In the genomic region with DNA sequence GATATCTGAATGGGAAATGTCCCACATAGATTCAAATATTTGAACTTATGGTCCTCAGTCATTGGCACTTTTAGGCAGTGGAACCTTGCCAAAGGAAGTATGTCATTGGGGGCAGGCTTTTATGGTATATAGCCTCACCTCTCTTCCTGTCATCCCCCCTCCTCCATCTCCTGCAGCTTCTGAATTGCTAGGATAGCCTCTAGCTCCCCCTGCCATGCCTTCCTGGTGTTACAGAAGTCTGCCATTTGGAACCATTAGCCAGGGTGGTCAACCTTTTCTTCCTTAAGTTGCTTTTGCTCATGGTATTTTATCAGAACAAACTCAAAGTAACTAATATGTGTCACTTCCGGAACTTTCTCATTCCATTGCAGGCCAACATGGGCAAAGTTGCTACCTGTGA, we compare ENCODE assay signal across 23 mouse cellular contexts. TPM values are rescaled to one million over a fixed set of nuclear protein-coding genes. Genes with fewer than 3 reads are reported as not detected.
A peak's percentile ranks its signal among the peaks of the same experiment; 100 is the strongest.
DNase-seq lines count a peak whose midpoint lies in the region; ATAC-seq and TF ChIP-seq lines count a peak whose summit lies in the region.
"Had no signal": no experiment of that assay in that cellular context is flagged by ENCODE, and none has a peak within 500 bp of the region (broad histone marks: within the 10 kb centered on the region; RNA-seq: fewer than 3 reads in every experiment).

No protein-coding gene starts in this region.

- no peak for TF ChIP-seq POLR2A in ES-Bruce4 (IDR thresholded peaks at IDR 0.05; ENCODE audit: insufficient read depth, low read length)
- TF ChIP-seq POLR2A in heart, adult 2 months (IDR thresholded peaks at IDR 0.05; ENCODE audit: insufficient read depth, low read depth, low read length), result no peak

- peak; percentile 74 for DNase-seq in midbrain, embryonic 11.5 days (ENCODE audit: low spot score, missing footprints)
- DNase-seq in R1 (ENCODE audit: low read depth, low spot score), result peak; percentile 81
- no peak for DNase-seq in heart, adult 2 months
- no peak for DNase-seq in frontal cortex, postnatal 36 days (ENCODE audit: low spot score in 2 of 2)
- DNase-seq: adrenal gland, postnatal 14 days; B cell, adult 2 months; cerebellum, adult 18-20 months; cerebellum, adult 9-11 months; cerebellum, postnatal 36 days; gastrocnemius, postnatal 14 days had no signal

- 95% methylated on average over 1 of the region's 1 CpGs for WGBS in midbrain, embryonic 11.5 days
- 95% methylated on average over 1 of the region's 1 CpGs for WGBS in midbrain, embryonic 13.5 days
- WGBS in heart, adult 2 months, result 89% methylated on average over 1 of the region's 1 CpGs

- TF ChIP-seq CTCF in ES-Bruce4 (IDR thresholded peaks at IDR 0.05; ENCODE audit: low read depth, low read length), result peak; percentile 37
- TF ChIP-seq CTCF in heart, adult 2 months (IDR thresholded peaks at IDR 0.05), result no peak

- no peak for ATAC-seq in midbrain, embryonic 11.5 days (ENCODE audit: low FRiP score)
- ATAC-seq in midbrain, embryonic 13.5 days, result no peak
- no peak for ATAC-seq in erythroid progenitor cell, adult 5-6 weeks (replicated peaks; ENCODE audit: low FRiP score, poor library complexity, severe bottlenecking)
- ATAC-seq: activated CD4-positive, CD25-positive, alpha-beta regulatory T cell, adult 4 months; CD4-positive, CD25-positive, alpha-beta regulatory T cell, adult 4 months; forebrain, embryonic 14.5 days; intestine, embryonic 16.5 days had no signal

- no peak overlapping the region for H3K4me2 ChIP-seq in midbrain, embryonic 11.5 days
- H3K4me2 ChIP-seq in midbrain, embryonic 13.5 days (replicated peaks), result no peak overlapping the region
- H3K4me2 ChIP-seq: heart, embryonic 12.5 days; hindbrain, embryonic 14.5 days had no signal

- intact Hi-C loops in heart, adult 2 months (cut with DNase I), result no loop called here

- no peak overlapping the region for H3K4me3 ChIP-seq in midbrain, embryonic 11.5 days (ENCODE audit: low read depth, low read length)
- no peak overlapping the region for H3K4me3 ChIP-seq in midbrain, embryonic 13.5 days (replicated peaks)
- H3K4me3 ChIP-seq in ES-Bruce4 (ENCODE audit: low read depth, low read length), result peak overlapping the region; percentile 68
- H3K4me3 ChIP-seq in heart, adult 2 months, result no peak overlapping the region
- H3K4me3 ChIP-seq: embryonic facial prominence, embryonic 10.5 days; forebrain, embryonic 10.5 days; heart, embryonic 12.5 days; hindbrain, embryonic 10.5 days had no signal

- no peaks in the 10 kb centered on the region for H3K36me3 ChIP-seq in midbrain, embryonic 11.5 days (ENCODE audit: control insufficient read depth, insufficient read depth, low read length)
- H3K36me3 ChIP-seq in midbrain, embryonic 13.5 days, result no peaks in the 10 kb centered on the region
- 0 out of 2 replicates have a peak, but pooled peaks cover 10% of the 10 kb centered on the region for H3K36me3 ChIP-seq in ES-Bruce4 (ENCODE audit: control insufficient read depth, insufficient read depth, low read length, poor library complexity, severe bottlenecking)
- no peaks in the 10 kb centered on the region for H3K36me3 ChIP-seq in heart, adult 2 months (ENCODE audit: control insufficient read depth, insufficient read depth, low read length)
- H3K36me3 ChIP-seq: G1E; heart, embryonic 12.5 days had no signal

- H3K27me3 ChIP-seq in midbrain, embryonic 11.5 days (ENCODE audit: control insufficient read depth, insufficient read depth, low read length), result no peaks in the 10 kb centered on the region
- no peaks in the 10 kb centered on the region for H3K27me3 ChIP-seq in midbrain, embryonic 13.5 days
- no peaks in the 10 kb centered on the region for H3K27me3 ChIP-seq in ES-Bruce4 (ENCODE audit: control insufficient read depth, insufficient read depth, low read length, poor library complexity, severe bottlenecking)
- no peaks in the 10 kb centered on the region for H3K27me3 ChIP-seq in heart, adult 2 months (ENCODE audit: control insufficient read depth, insufficient read depth, low read length)
- H3K27me3 ChIP-seq: heart, embryonic 12.5 days had no signal

- TF ChIP-seq EP300 in ES-Bruce4 (IDR thresholded peaks at IDR 0.05; ENCODE audit: insufficient read depth, low read depth, low read length), result no peak
- TF ChIP-seq EP300 in heart, adult 2 months (IDR thresholded peaks at IDR 0.05; ENCODE audit: insufficient read depth, low read depth, low read length), result no peak

- H3K79me2 ChIP-seq in heart, adult 2 months (replicated peaks; ENCODE audit: control insufficient read depth, insufficient read depth, low read length), result no peaks in the 10 kb centered on the region

- H3K4me1 ChIP-seq in midbrain, embryonic 11.5 days (ENCODE audit: control insufficient read depth, insufficient read depth, low read length), result no peaks in the 10 kb centered on the region
- H3K4me1 ChIP-seq in midbrain, embryonic 13.5 days (replicated peaks), result peaks cover 5% of the 10 kb centered on the region
- H3K4me1 ChIP-seq in ES-Bruce4 (ENCODE audit: control insufficient read depth, insufficient read depth, low read length), result no peaks in the 10 kb centered on the region
- H3K4me1 ChIP-seq in heart, adult 2 months (ENCODE audit: control insufficient read depth, insufficient read depth, low read length), result no peaks in the 10 kb centered on the region
- H3K4me1 ChIP-seq: embryonic facial prominence, embryonic 10.5 days; heart, embryonic 12.5 days had no signal

- H3K9ac ChIP-seq in midbrain, embryonic 11.5 days (ENCODE audit: low read length), result no peak overlapping the region
- no peak overlapping the region for H3K9ac ChIP-seq in midbrain, embryonic 13.5 days (replicated peaks)
- peak overlapping the region; percentile 30; the same call in 1 of the 2 replicates for H3K9ac ChIP-seq in ES-Bruce4 (ENCODE audit: low read depth, poor library complexity, severe bottlenecking)
- no peak overlapping the region for H3K9ac ChIP-seq in heart, adult 2 months (ENCODE audit: low read depth, low read length)
- H3K9ac ChIP-seq: heart, embryonic 12.5 days; hindbrain, embryonic 14.5 days had no signal

- H3K27ac ChIP-seq in midbrain, embryonic 11.5 days (ENCODE audit: low read depth, low read length), result no peak overlapping the region
- no peak overlapping the region for H3K27ac ChIP-seq in midbrain, embryonic 13.5 days
- H3K27ac ChIP-seq in ES-Bruce4 (ENCODE audit: insufficient read depth, low read length), result peak overlapping the region; percentile 39; the same call in 1 of the 2 replicates
- no peak overlapping the region for H3K27ac ChIP-seq in heart, adult 2 months
- H3K27ac ChIP-seq: embryonic facial prominence, embryonic 10.5 days; forebrain, embryonic 10.5 days; hindbrain, embryonic 10.5 days; hindbrain, embryonic 14.5 days had no signal

- no peaks in the 10 kb centered on the region for H3K9me3 ChIP-seq in midbrain, embryonic 11.5 days (ENCODE audit: control insufficient read depth, low read length)
- H3K9me3 ChIP-seq in midbrain, embryonic 13.5 days, result no peaks in the 10 kb centered on the region
- H3K9me3 ChIP-seq in ES-Bruce4 (replicated peaks; ENCODE audit: control insufficient read depth, insufficient read depth, low read length, poor library complexity, severe bottlenecking), result no peaks in the 10 kb centered on the region
- H3K9me3 ChIP-seq: embryonic facial prominence, embryonic 10.5 days; forebrain, embryonic 10.5 days; hindbrain, embryonic 10.5 days had no signal

RNA-seq across cellular contexts. Expression of gene Zfp64, which starts 32.7 kb away (rescaled TPM):
- polyA plus RNA-seq in midbrain, embryonic 11.5 days (2014; fragmentation: Nextera tagmentation; extraction: Ambion mirVana), result 35.6 and 39.4 TPM in 2 replicates
- polyA plus RNA-seq in midbrain, embryonic 13.5 days (2015; fragmentation: Nextera tagmentation; extraction: Ambion mirVana), result 41.6 and 42.0 TPM in 2 replicates
- polyA plus RNA-seq in ES-Bruce4 (2011; ENCODE audit: insufficient read depth, insufficient read length, low read depth, missing spikeins), result 35.9 and 37.7 TPM in 2 replicates
- total RNA-seq in erythroid progenitor cell, adult 5-6 weeks (2015; ENCODE audit: low replicate concordance), result 2.9 and 11.2 TPM in 2 replicates
- 2.2 and 8.5 TPM in 2 replicates for total RNA-seq in erythroid progenitor cell, adult 5-6 weeks (2017; ENCODE audit: low replicate concordance)
- total RNA-seq in heart, adult 2 months (2021), result 1 to 10 TPM; 6.6 to 7.8 TPM
- polyA plus RNA-seq in heart, adult 2 months (2012; rRNA removed), result 10.1 and 10.5 TPM in 2 replicates

Comparison
In these comparisons a context has a peak if more than half of its experiments do, and no peak if none do; other contexts are left out.
1. DNase-seq: peak in midbrain, embryonic 11.5 days (single experiment) and R1 (single experiment); none in heart, adult 2 months (0 of 2) and frontal cortex, postnatal 36 days (0 of 2).